Mouse (Mus musculus) megakaryocyte-erythroid progenitor cell, adult 5-6 weeks (primary cell): ENCODE data around the gene Frg2f1. TPM values are rescaled to one million over a fixed set of nuclear protein-coding genes. Genes with fewer than 3 reads are reported as not detected.

Experiments
- ATAC-seq: replicated peaks from 2 replicates; pipeline ENCODE4 v1.8.0; 2016; ENCODE audit warnings: mild to moderate bottlenecking, inconsistent platforms; ENCODE audit not compliant: severe bottlenecking, poor library complexity, low FRiP score, low TSS enrichment
- total RNA-seq, 2 experiments: library from RNA; stranded (forward) in 1 of 2; stranded (reverse) in 1 of 2; fragments of 200-1000, 215-1000 nt in 1 of 2; fragments of >200 nt in 1 of 2; fragmentation: Nextera tagmentation in 1 of 2; gene quantifications; 2 replicates each; pipeline ENCODE4 v1.2.3; 2014 to 2017

The Frg2f1 gene
- total RNA-seq, 2 experiments from 2014 or later = 0.28 TPM; not detected in 1

- ATAC-seq = 0 out of 2 replicates have a peak, but pooled peaks have one; percentile 65
Observed at GRCm38 (mm10) chr4:119511591-119511990, 27.7 kb downstream of the Frg2f1 start.

- ATAC-seq = no peak
Observed at GRCm38 (mm10) chr4:119498319-119498848, 40.9 kb downstream of the Frg2f1 start.

- ATAC-seq = no peak
Observed at GRCm38 (mm10) chr4:119492933-119493327, 46.4 kb downstream of the Frg2f1 start.

GRCm38 (mm10) chr4:119492291-119492932, 46.9 kb downstream of the Frg2f1 start, which contains the start of gene Rimkla:
Gene Rimkla (minus strand): TSS chr4:119492628.
- ATAC-seq = peak; percentile 73

GRCm38 (mm10) chr4:119490806-119491205, 48.5 kb downstream of the Frg2f1 start:
- ATAC-seq = no peak

GRCm38 (mm10) chr4:119489666-119490065, 49.7 kb downstream of the Frg2f1 start:
- ATAC-seq = no peak

GRCm38 (mm10) chr4:119484882-119485281, 54.4 kb downstream of the Frg2f1 start:
- ATAC-seq = no peak

GRCm38 (mm10) chr4:119483051-119483450, 56.3 kb downstream of the Frg2f1 start:
- 0 out of 2 replicates have a peak, but pooled peaks have one; percentile 33 for ATAC-seq

Other genes with a start within 250 kb of the Frg2f1 start
- 1,098 and 1,257 TPM in 2 replicates for gene Ybx1, start 244.9 kb downstream of the Frg2f1 start, total RNA-seq (2014; fragmentation: Nextera tagmentation)
- 1,610 and 1,654 TPM in 2 replicates for gene Ybx1, start 244.9 kb downstream of the Frg2f1 start, total RNA-seq (2017)
- 158 and 164 TPM in 2 replicates for gene Ppih, start 219.0 kb downstream of the Frg2f1 start, total RNA-seq (2014; fragmentation: Nextera tagmentation)
- gene Ppih, start 219.0 kb downstream of the Frg2f1 start, total RNA-seq (2017) = 164 and 168 TPM in 2 replicates
- 0.27 TPM in 1 of 2 replicates, not detected in the other for gene Ccdc30, start 124.0 kb downstream of the Frg2f1 start, total RNA-seq (2014; fragmentation: Nextera tagmentation)
- gene Ccdc30, start 124.0 kb downstream of the Frg2f1 start, total RNA-seq (2017) = 0.50 and 2.9 TPM in 2 replicates
- gene Ppcs, start 117.1 kb downstream of the Frg2f1 start, total RNA-seq (2014; fragmentation: Nextera tagmentation) = 6.3 and 13.0 TPM in 2 replicates
- 3.8 and 4.8 TPM in 2 replicates for gene Ppcs, start 117.1 kb downstream of the Frg2f1 start, total RNA-seq (2017)
- gene Zmynd12, start 116.7 kb downstream of the Frg2f1 start, total RNA-seq (2014; fragmentation: Nextera tagmentation) = not detected in 2 replicates
- gene Zmynd12, start 116.7 kb downstream of the Frg2f1 start, total RNA-seq (2017) = not detected in 2 replicates
- not detected in 2 replicates for gene Rimkla, start 46.9 kb downstream of the Frg2f1 start, total RNA-seq (2014; fragmentation: Nextera tagmentation)
- gene Rimkla, start 46.9 kb downstream of the Frg2f1 start, total RNA-seq (2017) = not detected in 2 replicates
- 31.1 and 58.3 TPM in 2 replicates for gene Foxj3, start 2.5 kb downstream of the Frg2f1 start, total RNA-seq (2014; fragmentation: Nextera tagmentation)
- gene Foxj3, start 2.5 kb downstream of the Frg2f1 start, total RNA-seq (2017) = 22.8 and 33.9 TPM in 2 replicates
- gene Guca2a, start 98.2 kb upstream of the Frg2f1 start, total RNA-seq (2014; fragmentation: Nextera tagmentation) = not detected in 2 replicates
- gene Guca2a, start 98.2 kb upstream of the Frg2f1 start, total RNA-seq (2017) = not detected in 2 replicates
- not detected in 2 replicates for gene Guca2b, start 119.4 kb upstream of the Frg2f1 start, total RNA-seq (2014; fragmentation: Nextera tagmentation)
- gene Guca2b, start 119.4 kb upstream of the Frg2f1 start, total RNA-seq (2017) = not detected in 2 replicates
- 2.7 and 2.9 TPM in 2 replicates for gene Hivep3, start 194.3 kb upstream of the Frg2f1 start, total RNA-seq (2014; fragmentation: Nextera tagmentation)
- gene Hivep3, start 194.3 kb upstream of the Frg2f1 start, total RNA-seq (2017) = 1.6 and 2.5 TPM in 2 replicates